Mouse (Mus musculus) liver, postnatal 0 days (tissue): ENCODE measurements around the gene Bicra. TPM values are rescaled to one million over a fixed set of nuclear protein-coding genes. Genes with fewer than 3 reads are reported as not detected.

ENCODE experiments used
- ATAC-seq: fragments of 200-750 bp; cut with Nextera tagmentation; 2 replicates; pipeline ENCODE4 v1.8.0; 2017; ENCODE audit warnings: mild to moderate bottlenecking, moderate library complexity
- DNase-seq: peaks from one replicate; pipeline ENCODE4 v3.0.0-alpha.2; 2016
- H3K27ac ChIP-seq: fragments of 300-500 bp; sonication (generic); 2 replicates; pipeline ENCODE4 v1.5.1; 2014; ENCODE audit warnings: antibody characterized with exemption, moderate library complexity, mild to moderate bottlenecking, low read depth
- H3K27me3 ChIP-seq: fragments of 300-500 bp; sonication (generic); 2 replicates; pipeline ENCODE4 v1.6.1; 2014; ENCODE audit warnings: low read length, control low read depth, mixed read lengths; ENCODE audit not compliant: insufficient read depth
- H3K36me3 ChIP-seq: fragments of 300-500 bp; sonication (generic); replicated peaks from 2 replicates; pipeline ENCODE4 v1.6.1; 2014; ENCODE audit warnings: mild to moderate bottlenecking, control low read depth, low read length, moderate library complexity, mixed read lengths; ENCODE audit not compliant: insufficient read depth
- H3K4me1 ChIP-seq: fragments of 300-500 bp; sonication (generic); 2 replicates; pipeline ENCODE4 v1.6.1; 2014; ENCODE audit warnings: antibody characterized with exemption, mild to moderate bottlenecking, control low read depth; ENCODE audit not compliant: insufficient read depth
- H3K4me2 ChIP-seq: fragments of 300-500 bp; sonication (generic); 2 replicates; pipeline ENCODE4 v1.6.1; 2014; ENCODE audit warnings: low read depth, mild to moderate bottlenecking, low read length, moderate library complexity, mixed read lengths
- H3K4me3 ChIP-seq: fragments of 300-500 bp; sonication (generic); 2 replicates; pipeline ENCODE4 v1.5.1; 2014; ENCODE audit warnings: low read depth, low read length
- H3K9ac ChIP-seq: fragments of 300-500 bp; sonication (generic); replicated peaks from 2 replicates; pipeline ENCODE4 v1.6.1; 2014; ENCODE audit warnings: mild to moderate bottlenecking, moderate library complexity
- H3K9me3 ChIP-seq: fragments of 300-500 bp; sonication (generic); 2 replicates; pipeline ENCODE4 v1.6.1; 2016; ENCODE audit warnings: mild to moderate bottlenecking, control low read depth, low read length, mixed read lengths
- CTCF ChIP-seq: sonication (generic); IDR thresholded peaks from 2 replicates; pipeline ENCODE4 v1.5.1; 2016; ENCODE audit warnings: antibody characterized with exemption, low read depth
- EP300 ChIP-seq: IDR thresholded peaks from 2 replicates; pipeline ENCODE4 v1.6.1; 2016; ENCODE audit warnings: antibody characterized with exemption, low read depth, mild to moderate bottlenecking
- WGBS: fragments of 180-500 bp; shearing (Covaris S2); extraction: QIAGEN DNeasy Blood & Tissue Kit; methylation state at CpG from one replicate; pipeline ENCODE4 v1.1.7; 2014; ENCODE audit not compliant: insufficient replicate concordance; 5-methylcytosine and 5-hydroxymethylcytosine counted together
- polyA plus RNA-seq: library from polyadenylated mRNA; unstranded; fragments of >200 nt; fragmentation: Nextera tagmentation; extraction: Ambion mirVana; gene quantifications from 2 replicates; pipeline ENCODE4 v1.2.1, GENCODE M21; 2015

The Bicra gene
- polyA plus RNA-seq, 1 experiment from 2014 or later: 1.0 TPM

GRCm38 (mm10) chr7:15954978-15955443 is 92.7 kb downstream of the Bicra start:
- 4% methylated on average over 20 of the region's 21 CpGs for WGBS
- 0 out of 2 replicates have a peak overlapping the region, but pooled peaks have one; percentile 27 for H3K9ac ChIP-seq

GRCm38 (mm10) chr7:15954436-15954835 is 93.3 kb downstream of the Bicra start:
- WGBS: 42% methylated on average over 7 of the region's 7 CpGs
- Histone ChIP-seq H3K36me3 (no peaks in the 10 kb centered on the region), H3K9ac (no peak overlapping the region), H3K9me3 (no peaks in the 10 kb centered on the region), H3K27me3 (peaks cover 11% of the 10 kb centered on the region; the same call in 1 of the 2 replicates), H3K4me2 (peak overlapping the region; percentile 61; the same call in 1 of the 2 replicates), H3K4me3 (no peak overlapping the region), H3K4me1 (peaks cover 23% of the 10 kb centered on the region), H3K27ac (no peak overlapping the region)
- ATAC-seq: peak; percentile 55
- DNase-seq: no peak
- TF ChIP-seq EP300 (no peak), CTCF (no peak)

More at GRCm38 (mm10) chr7:15954978-15955443, 92.7 kb downstream of the Bicra start:
- H3K4me1 ChIP-seq: peaks cover 23% of the 10 kb centered on the region
- H3K9me3 ChIP-seq: no peaks in the 10 kb centered on the region
- H3K4me3 ChIP-seq: peak overlapping the region; percentile 29
- ATAC-seq: peak; percentile 62
- TF ChIP-seq CTCF: no peak
- no peak for TF ChIP-seq EP300
- H3K27me3 ChIP-seq: peaks cover 11% of the 10 kb centered on the region; the same call in 1 of the 2 replicates
- no peaks in the 10 kb centered on the region for H3K36me3 ChIP-seq
- H3K27ac ChIP-seq: no peak overlapping the region
- H3K4me2 ChIP-seq: peak overlapping the region; percentile 61
- peak; percentile 75 for DNase-seq

- no peak overlapping the region for H3K4me3 ChIP-seq
- TF ChIP-seq CTCF (peak; percentile 72), EP300 (peak; percentile 57; the same call in 1 of the 2 replicates)
- 54% methylated on average over 13 of the region's 13 CpGs for WGBS
- no peaks in the 10 kb centered on the region for H3K36me3 ChIP-seq
- no peak for ATAC-seq
- H3K4me1 ChIP-seq: peaks cover 30% of the 10 kb centered on the region
- H3K9me3 ChIP-seq: no peaks in the 10 kb centered on the region
- peak; percentile 60 for DNase-seq
- H3K27me3 ChIP-seq: peaks cover 11% of the 10 kb centered on the region; the same call in 1 of the 2 replicates
- H3K4me2 ChIP-seq: no peak overlapping the region
- no peak overlapping the region for H3K27ac ChIP-seq
- no peak overlapping the region for H3K9ac ChIP-seq
These were observed 94.2 kb downstream of the Bicra start for GRCm38 (mm10) chr7:15953307-15954074.

GRCm38 (mm10) chr7:15952416-15952815 is 95.3 kb downstream of the Bicra start:
- Histone ChIP-seq H3K4me2 (no peak overlapping the region), H3K4me1 (peaks cover 41% of the 10 kb centered on the region), H3K27me3 (peaks cover 8% of the 10 kb centered on the region; the same call in 1 of the 2 replicates), H3K9ac (no peak overlapping the region), H3K36me3 (no peaks in the 10 kb centered on the region), H3K9me3 (no peaks in the 10 kb centered on the region), H3K4me3 (no peak overlapping the region), H3K27ac (no peak overlapping the region)
- DNase-seq (peak; percentile 44), ATAC-seq (peak; percentile 61)
- TF ChIP-seq CTCF (no peak), EP300 (peak; percentile 86)
- WGBS: 57% methylated on average over 3 of the region's 3 CpGs

- WGBS: 88% methylated on average over 15 of the region's 15 CpGs
- H3K27me3 ChIP-seq: peaks cover 2% of the 10 kb centered on the region; the same call in 1 of the 2 replicates
- no peak overlapping the region for H3K27ac ChIP-seq
- ATAC-seq: no peak
- no peak overlapping the region for H3K9ac ChIP-seq
- TF ChIP-seq CTCF: no peak
- TF ChIP-seq EP300: no peak
- no peaks in the 10 kb centered on the region for H3K36me3 ChIP-seq
- no peak overlapping the region for H3K4me3 ChIP-seq
- no peak for DNase-seq
- peaks cover 43% of the 10 kb centered on the region for H3K4me1 ChIP-seq
- no peak overlapping the region for H3K4me2 ChIP-seq
- H3K9me3 ChIP-seq: no peaks in the 10 kb centered on the region
These were observed 97.7 kb downstream of the Bicra start for GRCm38 (mm10) chr7:15950008-15950407.

- H3K27me3 ChIP-seq: no peaks in the 10 kb centered on the region
- no peak overlapping the region for H3K9ac ChIP-seq
- no peak overlapping the region for H3K4me3 ChIP-seq
- no peak for DNase-seq
- peaks cover 42% of the 10 kb centered on the region for H3K4me1 ChIP-seq
- H3K4me2 ChIP-seq: peak overlapping the region; percentile 70; the same call in 1 of the 2 replicates
- ATAC-seq: no peak
- no peaks in the 10 kb centered on the region for H3K9me3 ChIP-seq
- no peak for TF ChIP-seq EP300
- TF ChIP-seq CTCF: no peak
- WGBS: 46% methylated on average over 7 of the region's 7 CpGs
- peaks cover 2% of the 10 kb centered on the region; the same call in 1 of the 2 replicates for H3K36me3 ChIP-seq
- H3K27ac ChIP-seq: no peak overlapping the region
These were observed 98.4 kb downstream of the Bicra start for GRCm38 (mm10) chr7:15949216-15949790.
